Mouse (Mus musculus) myocyte (in vitro differentiated cells): Measurements from ENCODE around the gene Xk.

ENCODE experiments used
- CEBPB ChIP-seq: IDR thresholded peaks from 2 replicates; pipeline ENCODE4 v1.6.1; 2011; ENCODE audit warnings: mild to moderate bottlenecking, moderate library complexity; ENCODE audit not compliant: poor library complexity, insufficient read depth, severe bottlenecking
- E2F4 ChIP-seq: IDR thresholded peaks from one replicate; pipeline ENCODE4 v1.6.1; 2011; ENCODE audit warnings: mild to moderate bottlenecking, control low read depth, moderate library complexity; ENCODE audit not compliant: insufficient read depth
- MAX ChIP-seq: IDR thresholded peaks from one replicate; pipeline ENCODE4 v1.6.1; 2011; ENCODE audit warnings: low read depth, mild to moderate bottlenecking, control low read depth
- POLR2A ChIP-seq: IDR thresholded peaks from one replicate; pipeline ENCODE4 v1.6.1; 2011; ENCODE audit warnings: low read depth, mild to moderate bottlenecking, control low read depth, moderate library complexity; ENCODE audit not compliant: insufficient read length
- POLR2AphosphoS2 ChIP-seq: IDR thresholded peaks from one replicate; pipeline ENCODE4 v1.6.1; 2011; ENCODE audit warnings: low read depth, control low read depth; ENCODE audit not compliant: insufficient read length
- TCF12 ChIP-seq: IDR thresholded peaks from one replicate; pipeline ENCODE4 v1.6.1; 2011; ENCODE audit warnings: mild to moderate bottlenecking, control low read depth; ENCODE audit not compliant: poor library complexity, insufficient read depth, severe bottlenecking
- TCF3 ChIP-seq: IDR thresholded peaks from one replicate; pipeline ENCODE4 v1.6.1; 2011; ENCODE audit warnings: low read depth, control low read depth; ENCODE audit not compliant: insufficient read length

DNA sequence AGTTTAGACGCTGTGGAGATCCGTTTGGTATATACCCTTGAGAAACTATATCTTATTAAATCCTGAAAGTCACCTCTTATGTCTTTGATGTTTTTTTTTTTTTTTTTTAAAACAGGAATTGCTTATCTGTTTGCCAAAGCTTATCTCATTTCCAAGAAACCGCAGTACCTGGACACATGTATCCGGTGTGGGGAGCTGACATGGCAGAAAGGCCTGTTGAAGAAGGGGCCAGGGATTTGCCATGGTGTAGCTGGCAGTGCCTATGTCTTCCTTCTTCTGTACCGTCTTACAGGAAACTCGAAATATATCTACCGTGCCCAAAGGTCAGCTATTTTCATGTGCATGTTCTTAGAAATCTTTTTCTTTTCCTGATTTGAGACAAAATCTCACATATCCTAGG, 14.7 kb upstream of the Xk start:
- TF ChIP-seq E2F4 (no peak), CEBPB (no peak), TCF3 (no peak), MAX (no peak), POLR2A (no peak), POLR2AphosphoS2 (no peak), TCF12 (no peak)
